Mouse (Mus musculus): Measurements from ENCODE around the gene Dll3. TPM values are rescaled to one million over a fixed set of nuclear protein-coding genes. Genes with fewer than 3 reads are reported as not detected.
A peak's percentile ranks its signal among the peaks of the same experiment; 100 is the strongest.

Dll3 gene
- total and polyA plus RNA-seq, 2 experiments from 2014 or later, result 17.3 to 17.6 TPM

GRCm38 (mm10) chr7:28318036-28318435, 16.0 kb upstream of the Dll3 start:
- TF ChIP-seq CTCF (IDR thresholded peaks at IDR 0.05), result no peak
- Histone ChIP-seq H3K4me2 (ENCODE audit: low read depth, low read length, poor library complexity, severe bottlenecking) (no peak overlapping the region), H3K4me1 (ENCODE audit: insufficient read depth, low read length) (no peaks in the 10 kb centered on the region), H3K27ac (ENCODE audit: low read depth, low read length) (no peak overlapping the region), H3K9ac (replicated peaks; ENCODE audit: low read length, poor library complexity, severe bottlenecking) (no peak overlapping the region), H3K9me3 (ENCODE audit: low read length) (no peaks in the 10 kb centered on the region), H3K27me3 (ENCODE audit: insufficient read depth, low read length) (no peaks in the 10 kb centered on the region), H3K4me3 (ENCODE audit: low read depth, low read length) (no peak overlapping the region), H3K36me3 (ENCODE audit: insufficient read depth, low read length) (peaks cover 77% of the 10 kb centered on the region)
- DNase-seq (ENCODE audit: low spot score) (no peak), ATAC-seq (ENCODE audit: low FRiP score) (no peak)
- 86% methylated on average over 3 of the region's 3 CpGs for WGBS

GRCm38 (mm10) chr7:28311926-28312543, 10.0 kb upstream of the Dll3 start, which contains the start of gene Timm50:
Timm50 (minus strand) TSS chr7:28312072.
- H3K9ac ChIP-seq (replicated peaks; ENCODE audit: low read length, poor library complexity, severe bottlenecking), result peak within 1 kb of the TSS; percentile 75
- under 1% methylated on average over 42 of the region's 45 CpGs for WGBS
- peak within 1 kb of the TSS; percentile 67 for H3K4me2 ChIP-seq (ENCODE audit: low read depth, low read length, poor library complexity, severe bottlenecking)
- peaks cover 53% of the 10 kb centered on the region for H3K36me3 ChIP-seq (ENCODE audit: insufficient read depth, low read length)
- ATAC-seq (ENCODE audit: low FRiP score) (peak; percentile 95), DNase-seq (ENCODE audit: low spot score) (peak; percentile 98)
- peak within 1 kb of the TSS; percentile 58; the same call in 1 of the 2 replicates for H3K27ac ChIP-seq (ENCODE audit: low read depth, low read length)
- H3K9me3 ChIP-seq (ENCODE audit: low read length), result no peaks in the 10 kb centered on the region
- peak within 1 kb of the TSS; percentile 71 for H3K4me3 ChIP-seq (ENCODE audit: low read depth, low read length)
- H3K4me1 ChIP-seq (ENCODE audit: insufficient read depth, low read length), result no peaks in the 10 kb centered on the region
- peak; percentile 24 for TF ChIP-seq CTCF (IDR thresholded peaks at IDR 0.05)
- no peaks in the 10 kb centered on the region for H3K27me3 ChIP-seq (ENCODE audit: insufficient read depth, low read length)

GRCm38 (mm10) chr7:28311151-28311925, 9.3 kb upstream of the Dll3 start:
- Histone ChIP-seq H3K4me2 (ENCODE audit: low read depth, low read length, poor library complexity, severe bottlenecking) (peak overlapping the region; percentile 67), H3K36me3 (ENCODE audit: insufficient read depth, low read length) (peaks cover 53% of the 10 kb centered on the region), H3K27me3 (ENCODE audit: insufficient read depth, low read length) (no peaks in the 10 kb centered on the region), H3K4me1 (ENCODE audit: insufficient read depth, low read length) (no peaks in the 10 kb centered on the region), H3K4me3 (ENCODE audit: low read depth, low read length) (peak overlapping the region; percentile 71), H3K27ac (ENCODE audit: low read depth, low read length) (peak overlapping the region; percentile 58; the same call in 1 of the 2 replicates), H3K9ac (replicated peaks; ENCODE audit: low read length, poor library complexity, severe bottlenecking) (peak overlapping the region; percentile 75), H3K9me3 (ENCODE audit: low read length) (no peaks in the 10 kb centered on the region)
- ATAC-seq (ENCODE audit: low FRiP score), result peak; percentile 76
- no peak for DNase-seq (ENCODE audit: low spot score)
- WGBS, result 6% methylated on average over 35 of the region's 35 CpGs
- TF ChIP-seq CTCF (IDR thresholded peaks at IDR 0.05), result no peak

- Histone ChIP-seq H3K9me3 (ENCODE audit: low read length) (no peaks in the 10 kb centered on the region), H3K4me3 (ENCODE audit: low read depth, low read length) (no peak overlapping the region), H3K9ac (replicated peaks; ENCODE audit: low read length, poor library complexity, severe bottlenecking) (no peak overlapping the region), H3K36me3 (ENCODE audit: insufficient read depth, low read length) (peaks cover 49% of the 10 kb centered on the region), H3K27ac (ENCODE audit: low read depth, low read length) (no peak overlapping the region), H3K4me2 (ENCODE audit: low read depth, low read length, poor library complexity, severe bottlenecking) (no peak overlapping the region), H3K27me3 (ENCODE audit: insufficient read depth, low read length) (no peaks in the 10 kb centered on the region), H3K4me1 (ENCODE audit: insufficient read depth, low read length) (no peaks in the 10 kb centered on the region)
- DNase-seq (ENCODE audit: low spot score) (peak; percentile 42), ATAC-seq (ENCODE audit: low FRiP score) (no peak)
- 54% methylated on average over 9 of the region's 9 CpGs for WGBS
- no peak for TF ChIP-seq CTCF (IDR thresholded peaks at IDR 0.05)
Observed at GRCm38 (mm10) chr7:28309737-28310136, 7.7 kb upstream of the Dll3 start.

GRCm38 (mm10) chr7:28306216-28306615, 4.2 kb upstream of the Dll3 start:
- Histone ChIP-seq H3K27me3 (ENCODE audit: insufficient read depth, low read length) (no peaks in the 10 kb centered on the region), H3K9me3 (ENCODE audit: low read length) (no peaks in the 10 kb centered on the region), H3K9ac (replicated peaks; ENCODE audit: low read length, poor library complexity, severe bottlenecking) (no peak overlapping the region), H3K27ac (ENCODE audit: low read depth, low read length) (no peak overlapping the region), H3K4me3 (ENCODE audit: low read depth, low read length) (no peak overlapping the region), H3K36me3 (ENCODE audit: insufficient read depth, low read length) (peaks cover 46% of the 10 kb centered on the region), H3K4me2 (ENCODE audit: low read depth, low read length, poor library complexity, severe bottlenecking) (no peak overlapping the region), H3K4me1 (ENCODE audit: insufficient read depth, low read length) (no peaks in the 10 kb centered on the region)
- DNase-seq (ENCODE audit: low spot score) (no peak), ATAC-seq (ENCODE audit: low FRiP score) (no peak)
- no peak for TF ChIP-seq CTCF (IDR thresholded peaks at IDR 0.05)
- WGBS, result 94% methylated on average over 8 of the region's 8 CpGs

GRCm38 (mm10) chr7:28305641-28306040, 3.6 kb upstream of the Dll3 start:
- 90% methylated on average over 10 of the region's 10 CpGs for WGBS
- no peak overlapping the region for H3K4me2 ChIP-seq (ENCODE audit: low read depth, low read length, poor library complexity, severe bottlenecking)
- ATAC-seq (ENCODE audit: low FRiP score) (no peak), DNase-seq (ENCODE audit: low spot score) (peak; percentile 56)
- H3K9me3 ChIP-seq (ENCODE audit: low read length), result no peaks in the 10 kb centered on the region
- H3K27ac ChIP-seq (ENCODE audit: low read depth, low read length), result no peak overlapping the region
- TF ChIP-seq CTCF (IDR thresholded peaks at IDR 0.05), result no peak
- H3K36me3 ChIP-seq (ENCODE audit: insufficient read depth, low read length), result peaks cover 46% of the 10 kb centered on the region
- no peaks in the 10 kb centered on the region for H3K4me1 ChIP-seq (ENCODE audit: insufficient read depth, low read length)
- no peak overlapping the region for H3K4me3 ChIP-seq (ENCODE audit: low read depth, low read length)
- H3K9ac ChIP-seq (replicated peaks; ENCODE audit: low read length, poor library complexity, severe bottlenecking), result no peak overlapping the region
- no peaks in the 10 kb centered on the region for H3K27me3 ChIP-seq (ENCODE audit: insufficient read depth, low read length)

All from midbrain, postnatal 0 days (tissue).